Mouse (Mus musculus) limb, embryonic 11.5 days (tissue): ENCODE results near the gene Dmwd. TPM values are rescaled to one million over a fixed set of nuclear protein-coding genes. Genes with fewer than 3 reads are reported as not detected.

Source experiments
- ATAC-seq: fragments of 200-750 bp; cut with Nextera tagmentation; 2 replicates; pipeline ENCODE4 v1.8.0; 2017; ENCODE audit warnings: low read depth; ENCODE audit not compliant: insufficient number of reproducible peaks, low FRiP score, low TSS enrichment
- DNase-seq: peaks from one replicate; pipeline ENCODE4 v3.0.0-alpha.2; 2015; ENCODE audit warnings: low spot score
- H3K27ac ChIP-seq: fragments of 300-500 bp; sonication (generic); replicated peaks from 2 replicates; pipeline ENCODE4 v1.5.1; 2014; ENCODE audit warnings: low read depth, mild to moderate bottlenecking, low read length
- H3K27me3 ChIP-seq: fragments of 300-500 bp; sonication (generic); 2 replicates; pipeline ENCODE4 v1.6.1; 2014; ENCODE audit warnings: mild to moderate bottlenecking, low read length, mixed read lengths; ENCODE audit not compliant: control insufficient read depth, insufficient read depth
- H3K36me3 ChIP-seq: fragments of 300-500 bp; sonication (generic); 2 replicates; pipeline ENCODE4 v1.6.1; 2014; ENCODE audit warnings: mild to moderate bottlenecking, low read length, moderate library complexity, mixed read lengths; ENCODE audit not compliant: control insufficient read depth, insufficient read depth
- H3K4me1 ChIP-seq: fragments of 300-500 bp; sonication (generic); 2 replicates; pipeline ENCODE4 v1.6.1; 2014; ENCODE audit warnings: low read length, mixed read lengths; ENCODE audit not compliant: control insufficient read depth, insufficient read depth
- H3K4me2 ChIP-seq: fragments of 300-500 bp; sonication (generic); 2 replicates; pipeline ENCODE4 v1.6.1; 2014; ENCODE audit warnings: low read depth, mild to moderate bottlenecking, moderate library complexity; ENCODE audit not compliant: severe bottlenecking
- H3K4me3 ChIP-seq: fragments of 300-500 bp; sonication (generic); 2 replicates; pipeline ENCODE4 v1.5.1; 2014; ENCODE audit warnings: low read depth, low read length
- H3K9ac ChIP-seq: fragments of 300-500 bp; sonication (generic); 2 replicates; pipeline ENCODE4 v1.6.1; 2014; ENCODE audit warnings: mild to moderate bottlenecking, low read length
- H3K9me3 ChIP-seq: fragments of 300-500 bp; sonication (generic); 2 replicates; pipeline ENCODE4 v1.6.1; 2016; ENCODE audit warnings: low read length; ENCODE audit not compliant: control insufficient read depth
- WGBS: fragments of 180-500 bp; shearing (Covaris S2); extraction: QIAGEN DNeasy Blood & Tissue Kit; methylation state at CpG from one replicate; pipeline ENCODE4 v1.1.7; 2014; 5-methylcytosine and 5-hydroxymethylcytosine counted together
- polyA plus RNA-seq: library from polyadenylated mRNA; unstranded; fragments of >200 nt; fragmentation: Nextera tagmentation; extraction: Ambion mirVana; gene quantifications from 2 replicates; pipeline ENCODE4 v1.2.1, GENCODE M21; 2014

The Dmwd gene
- polyA plus RNA-seq, 1 experiment from 2014 or later = 18.8 TPM

GRCm38 (mm10) chr7:19093537-19094385 is 17.7 kb downstream of the Dmwd start:
- no peaks in the 10 kb centered on the region; the same call in 1 of the 2 replicates for H3K9me3 ChIP-seq
- H3K36me3 ChIP-seq = 0 out of 2 replicates have a peak, but pooled peaks cover 3% of the 10 kb centered on the region
- H3K4me1 ChIP-seq = peaks cover 18% of the 10 kb centered on the region
- no peaks in the 10 kb centered on the region for H3K27me3 ChIP-seq
- peak; percentile 83 for ATAC-seq
- H3K4me2 ChIP-seq = peak overlapping the region; percentile 96
- WGBS = under 1% methylated on average over 42 of the region's 45 CpGs
- peak; percentile 99 for DNase-seq
- H3K27ac ChIP-seq = peak overlapping the region; percentile 97
- H3K4me3 ChIP-seq = peak overlapping the region; percentile 82
- peak overlapping the region; percentile 92 for H3K9ac ChIP-seq

- DNase-seq (peak; percentile 73), ATAC-seq (no peak)
- peak within 1 kb of the TSS; percentile 96 for H3K4me2 ChIP-seq
- WGBS = 2% methylated on average over 8 of the region's 36 CpGs
- 0 out of 2 replicates have a peak, but pooled peaks cover 3% of the 10 kb centered on the region for H3K36me3 ChIP-seq
- H3K27me3 ChIP-seq = no peaks in the 10 kb centered on the region
- peak within 1 kb of the TSS; percentile 82 for H3K4me3 ChIP-seq
- H3K4me1 ChIP-seq = peaks cover 18% of the 10 kb centered on the region
- H3K27ac ChIP-seq = peak within 1 kb of the TSS; percentile 97
- H3K9me3 ChIP-seq = no peaks in the 10 kb centered on the region; the same call in 1 of the 2 replicates
- peak within 1 kb of the TSS; percentile 92 for H3K9ac ChIP-seq
Measured at GRCm38 (mm10) chr7:19094471-19094825, 18.4 kb downstream of the Dmwd start, which contains the start of gene Six5. TSS of gene Six5 (plus strand) at chr7:19094594.

DNA sequence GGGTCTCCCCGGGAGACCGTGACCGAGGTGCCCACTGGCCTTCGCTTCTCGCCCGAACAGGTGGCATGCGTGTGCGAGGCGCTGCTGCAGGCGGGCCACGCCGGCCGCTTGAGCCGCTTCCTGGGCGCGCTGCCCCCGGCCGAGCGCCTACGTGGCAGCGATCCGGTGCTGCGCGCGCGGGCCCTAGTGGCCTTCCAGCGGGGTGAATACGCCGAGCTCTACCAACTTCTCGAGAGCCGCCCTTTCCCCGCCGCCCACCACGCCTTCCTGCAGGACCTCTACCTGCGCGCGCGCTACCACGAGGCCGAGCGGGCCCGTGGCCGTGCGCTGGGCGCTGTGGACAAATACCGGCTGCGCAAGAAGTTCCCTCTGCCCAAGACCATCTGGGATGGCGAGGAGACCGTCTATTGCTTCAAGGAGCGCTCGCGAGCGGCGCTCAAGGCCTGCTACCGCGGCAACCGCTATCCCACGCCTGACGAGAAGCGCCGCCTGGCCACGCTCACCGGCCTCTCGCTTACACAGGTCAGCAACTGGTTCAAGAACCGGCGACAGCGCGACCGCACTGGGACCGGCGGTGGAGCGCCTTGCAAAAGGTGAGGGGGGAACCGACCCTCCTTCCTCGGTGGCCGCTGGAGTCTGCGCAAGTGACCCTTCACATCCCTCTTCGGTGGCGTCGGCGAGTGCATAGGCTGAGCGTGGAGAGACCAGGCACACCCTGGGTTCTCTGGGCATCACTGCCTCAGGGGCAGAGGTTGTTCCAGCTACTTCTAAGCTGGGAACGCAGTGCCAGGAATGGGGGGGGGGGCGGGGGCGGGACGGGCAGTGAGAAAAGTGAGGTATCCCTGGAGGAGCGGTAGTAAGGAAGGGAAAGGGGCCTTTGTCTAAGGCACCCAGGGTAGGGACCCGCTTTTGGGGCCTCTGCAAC is 19.1 kb downstream of the Dmwd start:
- H3K27ac ChIP-seq = peak overlapping the region; percentile 97
- no peaks in the 10 kb centered on the region; the same call in 1 of the 2 replicates for H3K9me3 ChIP-seq
- H3K4me2 ChIP-seq = peak overlapping the region; percentile 96
- no peaks in the 10 kb centered on the region for H3K27me3 ChIP-seq
- H3K4me1 ChIP-seq = peaks cover 18% of the 10 kb centered on the region
- 0 out of 2 replicates have a peak, but pooled peaks cover 3% of the 10 kb centered on the region for H3K36me3 ChIP-seq
- WGBS = under 1% methylated on average over 77 of the region's 87 CpGs
- H3K9ac ChIP-seq = peak overlapping the region; percentile 92
- DNase-seq (peak; percentile 71), ATAC-seq (no peak)
- H3K4me3 ChIP-seq = peak overlapping the region; percentile 82

GRCm38 (mm10) chr7:19095751-19096110 is 19.7 kb downstream of the Dmwd start:
- H3K27ac ChIP-seq = 0 out of 2 replicates have a peak overlapping the region, but pooled peaks have one; percentile 36
- H3K9ac ChIP-seq = peak overlapping the region; percentile 60
- H3K4me3 ChIP-seq = peak overlapping the region; percentile 82
- no peaks in the 10 kb centered on the region for H3K27me3 ChIP-seq
- under 1% methylated on average over 19 of the region's 19 CpGs for WGBS
- 0 out of 2 replicates have a peak, but pooled peaks cover under 1% of the 10 kb centered on the region for H3K36me3 ChIP-seq
- H3K9me3 ChIP-seq = no peaks in the 10 kb centered on the region; the same call in 1 of the 2 replicates
- peaks cover 18% of the 10 kb centered on the region for H3K4me1 ChIP-seq
- peak overlapping the region; percentile 96 for H3K4me2 ChIP-seq
- ATAC-seq (peak; percentile 10), DNase-seq (peak; percentile 87)

DNA sequence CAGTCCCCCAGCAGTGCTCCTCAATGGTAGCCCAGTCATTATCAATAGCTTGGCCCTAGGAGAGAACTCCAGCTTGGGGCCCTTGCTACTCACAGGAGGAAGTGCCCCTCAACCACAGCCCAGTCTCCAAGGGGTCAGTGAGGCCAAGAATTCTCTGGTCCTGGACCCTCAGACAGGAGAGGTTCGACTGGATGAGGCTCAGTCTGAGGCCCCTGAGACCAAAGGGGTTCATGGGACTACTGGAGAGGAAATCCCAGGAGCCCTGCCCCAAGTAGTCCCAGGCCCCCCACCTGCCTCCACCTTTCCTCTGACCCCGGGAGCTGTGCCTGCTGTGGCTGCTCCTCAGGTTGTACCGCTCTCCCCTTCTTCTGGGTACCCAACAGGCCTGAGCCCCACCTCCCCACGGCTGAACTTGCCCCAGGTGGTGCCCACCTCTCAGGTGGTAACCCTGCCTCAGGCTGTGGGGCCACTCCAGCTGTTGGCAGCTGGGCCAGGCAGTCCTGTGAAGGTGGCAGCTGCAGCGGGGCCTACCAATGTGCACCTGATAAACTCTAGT is 20.5 kb downstream of the Dmwd start:
- H3K4me1 ChIP-seq = peaks cover 18% of the 10 kb centered on the region
- WGBS = 57% methylated on average over 5 of the region's 5 CpGs
- peak overlapping the region; percentile 82 for H3K4me3 ChIP-seq
- H3K4me2 ChIP-seq = peak overlapping the region; percentile 96
- no peak overlapping the region; the same call in 1 of the 2 replicates for H3K27ac ChIP-seq
- no peaks in the 10 kb centered on the region for H3K27me3 ChIP-seq
- ATAC-seq = no peak
- no peak for DNase-seq
- H3K9ac ChIP-seq = peak overlapping the region; percentile 60
- H3K36me3 ChIP-seq = no peaks in the 10 kb centered on the region
- H3K9me3 ChIP-seq = no peaks in the 10 kb centered on the region; the same call in 1 of the 2 replicates

GRCm38 (mm10) chr7:19097217-19097616 is 21.2 kb downstream of the Dmwd start:
- H3K4me3 ChIP-seq = no peak overlapping the region
- no peaks in the 10 kb centered on the region for H3K36me3 ChIP-seq
- DNase-seq (no peak), ATAC-seq (no peak)
- no peak overlapping the region for H3K27ac ChIP-seq
- WGBS = 62% methylated on average over 2 of the region's 2 CpGs
- no peak overlapping the region for H3K4me2 ChIP-seq
- H3K4me1 ChIP-seq = peaks cover 15% of the 10 kb centered on the region
- no peak overlapping the region for H3K9ac ChIP-seq
- no peaks in the 10 kb centered on the region for H3K27me3 ChIP-seq
- no peaks in the 10 kb centered on the region; the same call in 1 of the 2 replicates for H3K9me3 ChIP-seq

GRCm38 (mm10) chr7:19097863-19098262 is 21.8 kb downstream of the Dmwd start:
- H3K4me3 ChIP-seq = no peak overlapping the region
- H3K27ac ChIP-seq = no peak overlapping the region
- DNase-seq (no peak), ATAC-seq (no peak)
- no peaks in the 10 kb centered on the region for H3K36me3 ChIP-seq
- no peaks in the 10 kb centered on the region for H3K27me3 ChIP-seq
- H3K9ac ChIP-seq = no peak overlapping the region
- H3K9me3 ChIP-seq = no peaks in the 10 kb centered on the region; the same call in 1 of the 2 replicates
- peaks cover 15% of the 10 kb centered on the region for H3K4me1 ChIP-seq
- H3K4me2 ChIP-seq = no peak overlapping the region

GRCm38 (mm10) chr7:19098811-19099210 is 22.8 kb downstream of the Dmwd start:
- no peak overlapping the region for H3K27ac ChIP-seq
- WGBS = 64% methylated on average over 7 of the region's 7 CpGs
- no peak for DNase-seq
- no peak overlapping the region for H3K9ac ChIP-seq
- no peaks in the 10 kb centered on the region; the same call in 1 of the 2 replicates for H3K9me3 ChIP-seq
- ATAC-seq = no peak
- H3K4me3 ChIP-seq = no peak overlapping the region
- H3K4me1 ChIP-seq = peaks cover 12% of the 10 kb centered on the region
- no peaks in the 10 kb centered on the region for H3K36me3 ChIP-seq
- no peak overlapping the region for H3K4me2 ChIP-seq
- H3K27me3 ChIP-seq = no peaks in the 10 kb centered on the region
